Mouse (Mus musculus): ENCODE measurements around the gene Arhgef1.
A peak's percentile ranks its signal among the peaks of the same experiment; 100 is the strongest.
"Not testable (repeated sequence)": the region's sequence is repeated elsewhere in the genome, so short reads cannot be mapped to it uniquely, and the experiment has no call there.

The Arhgef1 gene

GRCm38 (mm10) chr7:24890281-24891216 is 12.2 kb upstream of the Arhgef1 start:
- DNase-seq (ENCODE audit: low read depth, low spot score), result peak; percentile 90

- DNase-seq (ENCODE audit: low read depth, low spot score), result no peak
These were observed 11.2 kb upstream of the Arhgef1 start for GRCm38 (mm10) chr7:24891241-24892124.

- peak; percentile 44 for DNase-seq (ENCODE audit: low read depth, low spot score)
These were observed 10.6 kb upstream of the Arhgef1 start for GRCm38 (mm10) chr7:24892125-24892583.

GRCm38 (mm10) chr7:24895749-24896148 is 7.0 kb upstream of the Arhgef1 start:
- not testable (repeated sequence) for DNase-seq (ENCODE audit: low read depth, low spot score)

- DNase-seq (ENCODE audit: low read depth, low spot score), result no peak
These were observed 6.4 kb upstream of the Arhgef1 start for GRCm38 (mm10) chr7:24896269-24896668.

- DNase-seq (ENCODE audit: low read depth, low spot score), result no peak
These were observed 5.5 kb upstream of the Arhgef1 start, which contains the start of gene Cd79a for GRCm38 (mm10) chr7:24897224-24897623. Cd79a (plus strand) TSS chr7:24897381.

GRCm38 (mm10) chr7:24897959-24898358 is 4.8 kb upstream of the Arhgef1 start:
- no peak for DNase-seq (ENCODE audit: low read depth, low spot score)

GRCm38 (mm10) chr7:24901114-24901513 is 1.6 kb upstream of the Arhgef1 start:
- peak; percentile 37 for DNase-seq (ENCODE audit: low read depth, low spot score)

GRCm38 (mm10) chr7:24901842-24902241 is 870 bp upstream of the Arhgef1 start:
- peak; percentile 79 for DNase-seq (ENCODE audit: low read depth, low spot score)

- DNase-seq (ENCODE audit: low read depth, low spot score), result no peak
These were observed 465 bp upstream of the Arhgef1 start for GRCm38 (mm10) chr7:24902264-24902629.

GRCm38 (mm10) chr7:24903444-24903825 is 723 bp downstream of the Arhgef1 start:
- DNase-seq (ENCODE audit: low read depth, low spot score), result peak; percentile 44

- DNase-seq (ENCODE audit: low read depth, low spot score), result peak; percentile 97
These were observed 1.4 kb downstream of the Arhgef1 start for GRCm38 (mm10) chr7:24904070-24904483.

GRCm38 (mm10) chr7:24904936-24905335 is 2.2 kb downstream of the Arhgef1 start:
- DNase-seq (ENCODE audit: low read depth, low spot score), result peak; percentile 81

GRCm38 (mm10) chr7:24906551-24906950 is 3.8 kb downstream of the Arhgef1 start:
- peak; percentile 49 for DNase-seq (ENCODE audit: low read depth, low spot score)

GRCm38 (mm10) chr7:24907211-24907748 is 4.6 kb downstream of the Arhgef1 start:
- DNase-seq (ENCODE audit: low read depth, low spot score), result peak; percentile 87

GRCm38 (mm10) chr7:24912480-24912879 is 9.8 kb downstream of the Arhgef1 start:
- DNase-seq (ENCODE audit: low read depth, low spot score), result no peak

- no peak for DNase-seq (ENCODE audit: low read depth, low spot score)
These were observed 16.1 kb downstream of the Arhgef1 start for GRCm38 (mm10) chr7:24918763-24919323.

- no peak for DNase-seq (ENCODE audit: low read depth, low spot score)
These were observed 17.0 kb downstream of the Arhgef1 start for GRCm38 (mm10) chr7:24919728-24920127.

- DNase-seq (ENCODE audit: low read depth, low spot score), result no peak
These were observed 27.8 kb downstream of the Arhgef1 start for GRCm38 (mm10) chr7:24930475-24930874.

GRCm38 (mm10) chr7:24931651-24932050 is 28.9 kb downstream of the Arhgef1 start:
- DNase-seq (ENCODE audit: low read depth, low spot score), result no peak

GRCm38 (mm10) chr7:24943641-24944040 is 40.9 kb downstream of the Arhgef1 start:
- DNase-seq (ENCODE audit: low read depth, low spot score), result no peak

Data from CD4-positive, CD25-positive, alpha-beta regulatory T cell, adult 2 months (primary cell).